Mouse (Mus musculus) ES-Bruce4 (cell line): Measurements from ENCODE around the gene 4930412O13Rik. TPM values are rescaled to one million over a fixed set of nuclear protein-coding genes. Genes with fewer than 3 reads are reported as not detected.

ENCODE experiments used
- H3K27ac ChIP-seq: 2 replicates; pipeline ENCODE4 v1.5.1; 2012; ENCODE audit warnings: low read length, inconsistent platforms; ENCODE audit not compliant: insufficient read depth
- H3K27me3 ChIP-seq: 2 replicates; pipeline ENCODE4 v1.6.1; 2012; ENCODE audit warnings: mild to moderate bottlenecking, low read length, inconsistent platforms; ENCODE audit not compliant: control insufficient read depth, poor library complexity, insufficient read depth, severe bottlenecking
- H3K36me3 ChIP-seq: 2 replicates; pipeline ENCODE4 v1.6.1; 2012; ENCODE audit warnings: inconsistent platforms, mild to moderate bottlenecking, low read length, moderate library complexity; ENCODE audit not compliant: control insufficient read depth, poor library complexity, insufficient read depth, severe bottlenecking
- H3K4me1 ChIP-seq: one replicate; pipeline ENCODE4 v1.8.1; 2011; ENCODE audit warnings: low read length; ENCODE audit not compliant: control insufficient read depth, insufficient read depth
- H3K4me3 ChIP-seq: 2 replicates; pipeline ENCODE4 v1.5.1; 2011; ENCODE audit warnings: low read depth, mild to moderate bottlenecking, low read length
- H3K9ac ChIP-seq: 2 replicates; pipeline ENCODE4 v1.6.1; 2012; ENCODE audit warnings: low read depth, mild to moderate bottlenecking, inconsistent platforms; ENCODE audit not compliant: poor library complexity, severe bottlenecking
- H3K9me3 ChIP-seq: replicated peaks from 2 replicates; pipeline ENCODE4 v1.6.1; 2012; ENCODE audit warnings: mild to moderate bottlenecking, low read length, inconsistent platforms; ENCODE audit not compliant: control insufficient read depth, poor library complexity, insufficient read depth, severe bottlenecking
- CTCF ChIP-seq: IDR thresholded peaks from one replicate; pipeline ENCODE4 v1.8.1; 2011; ENCODE audit warnings: low read depth, low read length
- EP300 ChIP-seq: IDR thresholded peaks from 2 replicates; pipeline ENCODE4 v1.6.1; 2011; ENCODE audit warnings: low read depth, low read length; ENCODE audit not compliant: insufficient read depth
- POLR2A ChIP-seq: IDR thresholded peaks from one replicate; pipeline ENCODE4 v1.8.1; 2011; ENCODE audit warnings: low read length; ENCODE audit not compliant: insufficient read depth
- polyA plus RNA-seq: library from polyadenylated mRNA; stranded (reverse); fragments of >200 nt; gene quantifications from 2 replicates; pipeline ENCODE4 v1.2.4, GENCODE M21; 2011; ENCODE audit warnings: low read depth; ENCODE audit not compliant: missing spikeins, insufficient read depth, insufficient read length

Gene 4930412O13Rik
- polyA plus RNA-seq, 1 experiment, result not detected

GRCm38 (mm10) chr2:9875220-9875619, 5.8 kb upstream of the 4930412O13Rik start:
- Histone ChIP-seq H3K27me3 (peaks cover 43% of the 10 kb centered on the region), H3K4me1 (no peaks in the 10 kb centered on the region), H3K36me3 (no peaks in the 10 kb centered on the region), H3K9me3 (no peaks in the 10 kb centered on the region), H3K4me3 (no peak overlapping the region), H3K27ac (no peak overlapping the region), H3K9ac (no peak overlapping the region)
- TF ChIP-seq CTCF, result no peak
- no peak for TF ChIP-seq EP300
- no peak for TF ChIP-seq POLR2A

- Histone ChIP-seq H3K27ac (no peak overlapping the region), H3K4me3 (no peak overlapping the region), H3K4me1 (no peaks in the 10 kb centered on the region), H3K27me3 (peaks cover 45% of the 10 kb centered on the region), H3K9ac (no peak overlapping the region), H3K36me3 (no peaks in the 10 kb centered on the region), H3K9me3 (no peaks in the 10 kb centered on the region)
- TF ChIP-seq CTCF (no peak), EP300 (no peak), POLR2A (no peak)
Measured at GRCm38 (mm10) chr2:9875676-9876357, 5.2 kb upstream of the 4930412O13Rik start.

DNA sequence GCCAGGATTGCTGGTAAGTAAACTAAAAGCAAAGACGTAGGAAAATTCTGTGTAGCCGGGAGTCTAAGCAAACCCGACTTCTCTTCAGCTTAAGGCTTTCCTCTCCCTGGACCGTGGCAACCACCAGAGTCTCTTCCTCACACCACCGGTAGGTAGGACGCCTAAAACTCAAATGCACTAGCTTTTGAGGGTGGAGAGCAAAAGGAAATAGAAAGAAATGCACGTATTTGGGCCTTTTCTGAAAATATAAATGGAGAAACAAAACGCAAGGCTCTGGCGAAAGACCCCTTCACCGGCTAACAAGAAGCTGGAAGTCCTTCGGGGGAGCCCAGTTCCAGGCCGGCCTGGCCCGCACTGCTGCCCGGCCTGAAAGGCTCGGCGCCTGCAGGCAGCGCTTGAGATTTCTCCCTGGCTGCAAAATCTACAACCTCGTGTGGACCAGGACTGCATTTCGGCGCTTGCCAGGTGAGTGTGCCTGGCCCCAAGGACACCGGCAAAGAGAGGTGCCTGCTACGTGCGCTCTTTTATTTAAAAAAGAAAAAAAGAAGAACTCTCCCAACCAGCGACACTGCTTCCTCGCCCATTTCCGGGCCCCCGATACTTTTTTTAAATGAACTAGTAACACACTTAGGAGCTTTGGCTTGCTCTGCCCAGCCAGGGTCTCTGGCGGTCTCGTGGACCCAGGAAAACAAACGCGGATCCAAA, 4.3 kb upstream of the 4930412O13Rik start:
- peaks cover 54% of the 10 kb centered on the region for H3K27me3 ChIP-seq
- TF ChIP-seq POLR2A, result no peak
- TF ChIP-seq EP300, result no peak
- no peak for TF ChIP-seq CTCF
- no peak overlapping the region for H3K27ac ChIP-seq
- no peaks in the 10 kb centered on the region for H3K36me3 ChIP-seq
- H3K9ac ChIP-seq, result peak overlapping the region; percentile 7; the same call in 1 of the 2 replicates
- H3K9me3 ChIP-seq, result no peaks in the 10 kb centered on the region
- peak overlapping the region; percentile 48 for H3K4me3 ChIP-seq
- H3K4me1 ChIP-seq, result no peaks in the 10 kb centered on the region

GRCm38 (mm10) chr2:9877326-9877690, 3.7 kb upstream of the 4930412O13Rik start:
- Histone ChIP-seq H3K4me1 (no peaks in the 10 kb centered on the region), H3K36me3 (no peaks in the 10 kb centered on the region), H3K27ac (no peak overlapping the region), H3K27me3 (peaks cover 59% of the 10 kb centered on the region), H3K4me3 (peak overlapping the region; percentile 48), H3K9ac (peak overlapping the region; percentile 7; the same call in 1 of the 2 replicates), H3K9me3 (no peaks in the 10 kb centered on the region)
- no peak for TF ChIP-seq EP300
- TF ChIP-seq POLR2A, result no peak
- no peak for TF ChIP-seq CTCF

GRCm38 (mm10) chr2:9877966-9878563, 3.0 kb upstream of the 4930412O13Rik start:
- Histone ChIP-seq H3K4me1 (no peaks in the 10 kb centered on the region), H3K36me3 (no peaks in the 10 kb centered on the region), H3K27me3 (peaks cover 65% of the 10 kb centered on the region), H3K9ac (no peak overlapping the region), H3K4me3 (peak overlapping the region; percentile 53), H3K9me3 (no peaks in the 10 kb centered on the region), H3K27ac (no peak overlapping the region)
- no peak for TF ChIP-seq POLR2A
- TF ChIP-seq CTCF, result no peak
- TF ChIP-seq EP300, result no peak
